Mouse (Mus musculus) cerebellum, adult 2 months (tissue): ENCODE results near the gene Anapc1.

ENCODE experiments used
- CTCF ChIP-seq: fragments of 200-500 bp; IDR thresholded peaks from 2 replicates; pipeline ENCODE4 v1.5.1; 2011; ENCODE audit warnings: low read depth, mild to moderate bottlenecking, control low read depth, low read length, moderate library complexity, borderline replicate concordance; ENCODE audit not compliant: insufficient read depth
- POLR2A ChIP-seq: fragments of 200-500 bp; IDR thresholded peaks from 2 replicates; pipeline ENCODE4 v1.6.1; 2011; ENCODE audit warnings: low read length, control low read depth, borderline replicate concordance; ENCODE audit not compliant: insufficient read depth

DNA sequence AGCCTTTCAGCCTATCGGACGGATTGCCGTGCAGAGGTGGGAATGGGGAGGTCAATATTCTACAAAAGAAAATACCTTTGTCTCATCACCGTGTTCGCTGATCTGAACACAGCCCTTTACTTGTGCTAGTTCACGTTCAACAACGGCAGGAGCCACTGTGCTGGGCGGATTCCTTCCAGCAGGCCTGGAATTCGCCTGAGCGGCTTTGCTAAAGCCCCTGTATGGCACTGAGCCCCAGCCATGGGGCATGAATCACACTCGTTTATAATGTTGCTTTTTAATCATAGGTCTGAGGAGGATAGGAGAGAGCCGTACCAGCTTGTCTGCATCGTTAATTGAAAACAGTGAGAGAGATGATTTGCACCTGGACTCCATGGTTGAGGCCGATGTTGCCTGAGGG is 5.1 kb upstream of the Anapc1 start:
- TF ChIP-seq CTCF (no peak), POLR2A (no peak)
